Mouse (Mus musculus) bone marrow macrophage, adult 2 months (primary cell): ENCODE data around the gene Raver2.

Experiments used
- CTCF ChIP-seq: IDR thresholded peaks from 2 replicates; pipeline ENCODE4 v1.5.1; 2012; ENCODE audit warnings: low read depth, mild to moderate bottlenecking, low read length, moderate library complexity
- POLR2A ChIP-seq: IDR thresholded peaks from 2 replicates; pipeline ENCODE4 v1.6.1; 2012; ENCODE audit warnings: mild to moderate bottlenecking, low read depth, low read length, borderline replicate concordance

DNA sequence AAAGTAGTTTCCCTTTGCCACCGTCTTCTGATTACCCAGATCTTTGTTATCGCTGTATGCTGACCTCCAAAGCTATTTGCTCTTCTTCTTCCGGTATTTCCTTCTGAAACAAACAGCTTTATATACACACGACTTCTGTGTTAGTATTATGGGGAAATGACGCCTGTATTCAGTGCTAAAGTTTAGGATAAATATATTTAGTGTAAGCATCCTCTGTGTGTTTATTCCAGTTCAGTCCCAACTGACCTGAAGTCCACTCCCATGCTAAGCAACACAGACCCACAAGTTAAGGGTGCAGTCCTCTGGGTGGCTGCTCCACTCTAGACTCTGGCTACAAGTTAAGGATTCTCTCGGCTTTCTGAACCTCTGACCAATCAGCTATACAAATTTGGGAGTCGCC, 52.2 kb downstream of the Raver2 start:
- TF ChIP-seq POLR2A (no peak), CTCF (no peak)
